Mouse (Mus musculus): ENCODE data around the gene Orm3. TPM values are rescaled to one million over a fixed set of nuclear protein-coding genes. Genes with fewer than 3 reads are reported as not detected.
"Not testable (repeated sequence)": the region's sequence is repeated elsewhere in the genome, so short reads cannot be mapped to it uniquely, and the experiment has no call there.

Orm3 gene
- total RNA-seq (2021): 1 to 10 TPM; 1.3 to 1.5 TPM

GRCm38 (mm10) chr4:63355877-63356665 is at the start of gene Orm3:
Gene Orm3, plus strand, starts transcription at chr4:63356162.
- DNase-seq (ENCODE audit: low spot score): peak; percentile 40
- intact Hi-C loops (cut with DNase I): no loop called here

DNA sequence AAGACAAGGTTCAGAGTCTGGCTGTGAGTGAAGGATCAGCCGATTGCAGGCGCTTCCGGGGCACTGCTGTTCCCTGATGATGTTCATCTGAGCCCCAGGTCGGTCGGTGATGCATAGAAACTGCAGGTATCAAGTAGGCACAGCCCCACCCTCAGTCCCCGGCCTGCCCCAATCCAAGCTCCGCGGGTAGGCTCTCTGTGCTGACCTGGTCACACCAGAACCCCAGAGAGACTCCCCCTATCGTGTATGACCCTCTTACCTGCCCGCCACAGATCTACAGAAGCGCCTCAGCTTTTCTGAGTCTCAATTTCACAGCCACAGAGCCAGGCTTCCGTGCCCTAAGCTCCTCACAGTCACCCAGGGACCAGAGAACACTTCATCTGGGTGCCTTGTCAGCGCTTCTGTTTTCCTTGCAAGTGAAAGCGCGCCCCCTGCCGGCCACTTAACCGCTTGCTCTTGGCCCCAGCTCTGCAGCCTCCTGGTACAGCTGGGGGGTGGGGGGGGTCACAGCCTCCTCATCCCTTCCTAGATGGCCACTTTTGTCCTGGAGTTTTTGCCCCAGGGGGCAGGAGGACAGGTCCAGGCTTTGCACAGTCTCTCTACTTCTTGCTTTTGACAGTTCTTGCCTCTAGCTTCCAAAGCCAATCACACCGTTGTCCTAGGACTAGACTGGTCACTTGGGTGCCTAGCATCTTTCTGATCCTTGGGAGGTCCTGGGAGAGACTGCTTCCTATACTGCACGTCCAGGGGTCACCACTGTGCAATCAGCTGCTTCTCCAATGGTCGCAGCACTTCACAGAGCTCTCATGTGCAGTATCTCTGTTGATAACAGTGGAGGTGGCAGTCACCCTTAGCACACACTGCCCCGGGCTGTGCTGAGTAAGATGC is 48.5 kb upstream of the Orm3 start:
- peak; percentile 66 for DNase-seq (ENCODE audit: low spot score)
- intact Hi-C loops (cut with DNase I): loop anchor here (1.0 to 5.0 kb wide), 2 partner anchors 35 to 92 kb away; no protein-coding TSS in a partner anchor

DNA sequence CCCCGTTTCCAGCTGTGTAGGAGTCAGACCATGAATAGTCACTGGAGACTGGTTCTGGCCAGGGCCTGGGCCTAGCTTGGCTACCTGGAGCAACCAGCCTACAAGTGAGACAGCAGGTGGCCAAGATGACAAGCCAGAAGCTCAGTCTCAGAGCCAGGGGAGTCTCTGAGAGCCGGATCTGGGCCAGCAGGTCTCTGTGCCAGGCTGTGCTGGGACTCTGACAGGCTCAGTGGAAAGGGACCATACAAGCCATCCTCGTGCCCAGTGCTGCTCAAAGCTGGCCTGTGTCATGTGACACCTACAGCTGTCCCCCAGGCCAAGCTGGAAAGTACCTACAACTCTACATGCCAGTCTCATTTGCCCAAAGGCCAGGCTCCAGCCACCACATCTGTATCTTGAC is 47.6 kb upstream of the Orm3 start:
- no peak for DNase-seq (ENCODE audit: low spot score)
- intact Hi-C loops (cut with DNase I): loop anchor here (5.0 kb wide), 1 partner anchor 36 kb away; no protein-coding TSS in a partner anchor

DNA sequence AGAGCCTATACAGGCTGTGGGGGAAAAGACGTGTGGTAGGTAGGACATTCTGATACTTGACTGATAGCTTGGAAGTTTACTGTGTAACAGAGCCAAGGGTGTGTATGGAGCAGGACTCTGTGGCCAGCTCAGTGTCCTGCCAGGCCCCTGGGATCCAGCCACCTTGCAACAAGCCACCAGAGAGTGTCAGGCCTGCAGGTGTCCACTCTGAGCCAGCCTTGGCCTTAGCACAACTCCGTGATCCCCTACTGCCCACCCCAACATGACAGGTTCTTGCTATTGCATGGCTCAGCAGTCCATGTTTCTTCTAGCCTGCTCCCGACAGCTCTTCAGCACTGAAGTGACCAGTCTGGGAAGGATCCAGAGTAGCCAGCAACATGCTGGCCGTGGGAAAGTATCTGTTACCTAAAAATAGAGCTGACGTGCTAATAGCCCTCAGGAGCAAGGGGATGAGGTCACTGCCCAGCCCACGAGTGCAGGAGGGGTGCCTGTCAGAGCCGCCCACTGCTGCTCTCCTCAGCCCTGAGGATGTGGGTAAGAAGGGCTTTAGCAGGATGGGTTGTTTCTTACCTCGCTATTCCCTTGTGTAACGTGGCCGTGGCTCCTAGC is 45.6 kb upstream of the Orm3 start:
- DNase-seq (ENCODE audit: low spot score): peak; percentile 44
- intact Hi-C loops (cut with DNase I): no loop called here

DNA sequence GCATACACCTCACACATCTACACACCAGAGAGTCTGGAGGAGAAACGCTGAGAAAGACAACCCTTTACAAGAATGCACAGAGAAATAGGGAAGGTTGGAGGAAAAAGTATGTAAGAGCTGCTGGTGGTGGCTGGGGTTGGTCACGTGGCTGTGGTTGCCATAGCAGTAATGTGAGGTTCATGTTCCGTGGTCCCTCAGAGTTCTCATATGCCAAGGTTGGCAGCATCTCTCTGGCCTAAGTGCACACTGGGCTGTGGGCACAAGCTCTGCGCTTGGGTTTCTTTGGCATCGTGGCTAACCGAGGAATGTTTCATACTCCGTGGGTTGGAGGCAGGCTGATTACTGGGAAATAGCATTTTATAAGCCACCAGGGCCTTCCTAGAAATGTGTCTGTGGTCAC is 44.5 kb upstream of the Orm3 start:
- intact Hi-C loops (cut with DNase I): no loop called here
- DNase-seq (ENCODE audit: low spot score): no peak

DNA sequence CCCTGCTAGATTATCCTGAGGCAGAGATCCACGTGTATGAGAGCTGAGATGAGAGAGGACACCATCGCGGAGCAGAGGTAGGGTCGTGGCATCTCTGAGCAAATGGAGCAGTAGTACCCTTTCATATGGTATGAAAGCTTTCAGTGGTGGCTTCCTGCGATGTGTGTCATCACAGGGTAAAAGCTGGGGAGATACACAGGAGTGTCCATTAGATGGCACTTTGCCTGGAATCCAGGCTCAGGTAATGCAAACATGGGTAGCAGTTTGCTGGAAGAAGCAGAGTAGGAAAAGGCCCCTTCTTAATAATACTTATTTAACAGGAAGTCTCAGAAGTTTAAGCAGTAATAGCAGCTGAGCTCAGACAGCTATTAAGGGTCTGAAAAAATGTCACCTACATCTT is 41.9 kb upstream of the Orm3 start:
- no peak for DNase-seq (ENCODE audit: low spot score)
- intact Hi-C loops (cut with DNase I): no loop called here

GRCm38 (mm10) chr4:63316076-63316746 is 39.8 kb upstream of the Orm3 start:
- intact Hi-C loops (cut with DNase I): no loop called here
- DNase-seq (ENCODE audit: low spot score): peak; percentile 41

- DNase-seq (ENCODE audit: low spot score): not testable (repeated sequence)
- intact Hi-C loops (cut with DNase I): loop anchor here (1.0 kb wide), 1 partner anchor 138 kb away; no protein-coding TSS in a partner anchor
Measured at GRCm38 (mm10) chr4:63319566-63319965, 36.4 kb upstream of the Orm3 start.

DNA sequence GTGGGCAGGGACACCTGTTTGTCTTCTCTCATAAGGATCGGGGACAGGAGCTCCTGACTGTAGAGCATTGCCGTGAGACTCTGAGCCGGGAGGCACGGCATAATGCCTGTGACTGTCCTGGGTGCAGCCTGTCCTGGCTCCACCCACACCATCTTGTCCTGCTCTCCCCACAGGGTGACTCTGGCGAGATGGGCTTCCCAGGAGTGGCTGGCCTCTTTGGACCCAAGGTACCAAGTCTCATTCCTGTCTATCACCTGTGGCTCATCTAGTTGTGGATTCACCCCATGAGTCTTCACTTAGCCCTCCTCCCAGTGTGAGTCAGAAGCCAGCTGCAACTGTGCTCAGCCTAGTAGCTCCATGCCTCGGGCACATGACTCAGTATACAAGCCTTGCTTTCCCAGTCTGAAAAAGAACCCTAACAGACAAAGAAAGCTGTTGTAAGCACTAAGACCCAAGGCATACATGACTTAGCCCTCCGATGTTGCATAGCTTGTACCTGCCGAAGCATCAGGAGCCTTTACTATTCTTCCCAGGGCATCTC is 32.6 kb upstream of the Orm3 start:
- DNase-seq (ENCODE audit: low spot score): no peak
- intact Hi-C loops (cut with DNase I): no loop called here

GRCm38 (mm10) chr4:63333403-63333802 is 22.6 kb upstream of the Orm3 start:
- DNase-seq (ENCODE audit: low spot score): no peak
- intact Hi-C loops (cut with DNase I): no loop called here

DNA sequence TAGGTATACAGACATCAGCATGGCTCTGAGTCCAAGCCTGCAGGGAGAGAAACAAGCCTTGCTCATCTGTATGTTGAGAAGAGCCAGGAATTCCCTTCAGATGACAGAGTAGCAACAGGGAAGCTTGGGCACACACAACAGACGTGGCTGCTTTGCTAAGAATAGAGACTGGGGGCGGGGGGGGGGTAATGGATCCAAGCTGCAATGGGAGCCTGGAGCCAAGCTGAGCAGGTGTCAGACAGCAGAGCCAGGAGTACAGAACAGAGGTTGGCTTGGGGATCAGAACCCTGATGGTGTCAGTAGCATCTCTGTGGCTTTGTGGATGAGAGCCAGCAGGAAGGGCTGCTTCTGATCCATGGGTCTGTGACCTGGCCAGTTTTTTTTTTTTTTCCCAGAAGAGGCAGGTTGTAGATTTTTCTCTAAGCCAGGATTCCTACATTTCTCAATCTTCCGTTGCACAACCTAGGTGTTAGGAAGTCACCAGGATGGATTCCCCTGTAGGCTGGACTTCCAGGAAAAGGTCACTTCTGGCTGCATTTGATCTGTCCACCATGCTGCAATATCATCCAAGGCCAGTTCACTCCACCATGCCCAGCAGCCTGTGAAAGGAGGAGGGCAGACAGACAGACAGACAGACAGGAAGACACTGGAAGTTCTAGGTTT is 17.4 kb upstream of the Orm3 start:
- no peak for DNase-seq (ENCODE audit: low spot score)

DNA sequence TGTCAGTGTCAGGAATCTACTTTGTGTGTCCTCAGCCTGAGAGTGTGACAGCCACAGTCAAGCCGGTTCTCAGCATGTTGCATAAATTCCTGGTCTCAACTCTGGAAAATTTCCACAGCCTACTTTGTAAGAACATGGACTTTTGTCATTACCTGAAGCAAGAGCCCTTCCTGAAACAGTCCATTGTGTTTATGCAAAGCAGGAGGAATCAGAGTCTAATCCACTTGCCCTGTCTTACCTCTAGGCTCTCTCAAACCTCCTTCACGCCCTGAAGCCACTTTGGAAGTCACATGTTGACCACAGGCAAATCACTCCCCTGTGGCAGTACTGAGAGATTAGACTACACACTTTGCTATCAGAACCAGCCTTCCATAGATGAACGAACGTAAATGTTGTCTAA is 13.5 kb upstream of the Orm3 start:
- no peak for DNase-seq (ENCODE audit: low spot score)
- intact Hi-C loops (cut with DNase I): no loop called here

More for the DNA sequence above, 17.4 kb upstream of the Orm3 start:
- intact Hi-C loops (cut with DNase I): no loop called here

GRCm38 (mm10) chr4:63343608-63344007 is 12.4 kb upstream of the Orm3 start:
- intact Hi-C loops (cut with DNase I): no loop called here

GRCm38 (mm10) chr4:63344295-63344694 is 11.7 kb upstream of the Orm3 start, which contains the start of gene Orm1:
Gene Orm1, plus strand, starts transcription at chr4:63344560.
- no peak for DNase-seq (ENCODE audit: low spot score)
- intact Hi-C loops (cut with DNase I): no loop called here

More at GRCm38 (mm10) chr4:63343608-63344007, 12.4 kb upstream of the Orm3 start:
- DNase-seq (ENCODE audit: low spot score): no peak

DNA sequence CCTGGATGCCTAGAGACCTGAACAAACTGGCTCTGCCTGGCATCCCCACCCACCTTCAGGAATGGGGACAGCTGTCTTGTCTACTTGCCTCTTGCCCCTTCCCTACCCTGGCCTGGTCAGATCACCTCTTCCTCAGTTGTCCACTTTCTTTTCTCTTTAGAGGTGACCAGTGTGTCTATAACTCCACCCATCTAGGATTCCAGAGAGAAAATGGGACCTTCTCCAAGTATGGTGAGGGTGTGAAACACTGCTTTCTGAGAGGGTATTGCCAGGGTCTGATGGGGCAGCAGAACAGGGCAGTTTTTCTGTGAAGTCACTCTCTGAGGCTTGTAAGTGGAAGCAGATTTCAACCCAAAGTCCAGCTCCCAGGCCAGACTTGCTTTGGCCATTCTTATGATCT is 10.7 kb upstream of the Orm3 start:
- DNase-seq (ENCODE audit: low spot score): no peak
- intact Hi-C loops (cut with DNase I): no loop called here

DNA sequence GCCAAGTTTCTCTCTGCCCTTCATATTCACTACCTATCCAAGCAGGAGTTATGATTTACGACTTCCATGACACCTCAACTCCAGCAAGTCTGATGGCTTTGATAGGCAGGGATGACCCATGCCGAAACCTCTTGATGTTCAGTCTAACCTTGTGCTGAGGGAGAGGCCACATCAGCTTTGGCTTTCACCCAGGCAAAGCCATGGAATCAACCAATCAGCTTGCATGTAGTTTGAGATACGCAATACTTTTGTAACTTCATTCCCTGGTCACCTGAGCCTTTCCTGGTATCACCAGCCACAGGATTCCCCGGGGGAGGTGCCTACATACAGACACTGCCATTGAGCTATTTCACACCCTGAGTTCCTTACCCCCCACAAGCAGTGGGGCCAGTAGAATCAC is 9.3 kb upstream of the Orm3 start:
- intact Hi-C loops (cut with DNase I): no loop called here
- no peak for DNase-seq (ENCODE audit: low spot score)

- intact Hi-C loops (cut with DNase I): no loop called here
- DNase-seq (ENCODE audit: low spot score): no peak
Measured at GRCm38 (mm10) chr4:63348524-63348923, 7.4 kb upstream of the Orm3 start.

DNA sequence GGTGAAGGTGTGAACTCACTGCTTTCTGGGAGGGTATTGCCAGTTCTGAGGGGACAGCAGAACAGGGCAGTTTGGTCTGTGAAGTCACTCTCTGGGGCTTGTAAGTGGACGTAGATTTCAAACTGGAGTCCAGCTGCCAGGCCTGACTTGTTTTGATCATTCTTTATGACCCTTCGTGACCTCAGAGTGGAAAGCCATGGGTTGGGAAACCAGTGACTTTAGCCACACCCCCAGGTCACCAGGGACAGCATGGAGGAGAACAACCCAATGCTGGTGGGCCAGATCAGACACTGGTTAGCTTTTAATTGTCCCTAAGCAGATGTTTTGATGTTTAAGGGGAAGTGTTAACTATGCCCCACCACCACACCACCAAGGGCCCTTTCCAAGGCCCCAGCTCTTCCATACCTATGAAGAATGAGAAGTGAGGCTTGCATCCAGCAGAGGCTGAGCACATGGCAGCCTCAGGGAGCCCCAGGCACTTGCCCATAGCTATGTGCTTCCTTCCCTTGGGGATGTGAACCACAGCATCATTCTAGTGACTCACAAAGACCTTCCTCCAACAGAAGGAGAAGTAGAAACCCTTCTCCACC is 1.1 kb downstream of the Orm3 start:
- intact Hi-C loops (cut with DNase I): no loop called here
- no peak for DNase-seq (ENCODE audit: low spot score)

- DNase-seq (ENCODE audit: low spot score): no peak
- intact Hi-C loops (cut with DNase I): no loop called here
Measured at GRCm38 (mm10) chr4:63359861-63360260, 3.9 kb downstream of the Orm3 start.

Measured in heart, postnatal 25 days (tissue).